Mouse (Mus musculus) thymus, adult 2 months (tissue): ENCODE results near the gene St6galnac3. TPM values are rescaled to one million over a fixed set of nuclear protein-coding genes. Genes with fewer than 3 reads are reported as not detected.
"Not testable (repeated sequence)": the region's sequence is repeated elsewhere in the genome, so short reads cannot be mapped to it uniquely, and the experiment has no call there.

ENCODE experiments used
- DNase-seq: peaks from one replicate; pipeline ENCODE4 v3.0.0; 2021
- H3K27ac ChIP-seq: fragments of 200-500 bp; 2 replicates; pipeline ENCODE4 v1.5.1; 2012; ENCODE audit warnings: low read length, control low read depth; ENCODE audit not compliant: control insufficient read depth, insufficient read depth
- H3K27me3 ChIP-seq: fragments of 200-500 bp; 2 replicates; pipeline ENCODE4 v1.6.1; 2012; ENCODE audit warnings: mild to moderate bottlenecking, low read length, moderate library complexity, mixed read lengths; ENCODE audit not compliant: control insufficient read depth, insufficient read depth
- H3K36me3 ChIP-seq: fragments of 200-500 bp; 2 replicates; pipeline ENCODE4 v1.6.1; 2012; ENCODE audit warnings: mild to moderate bottlenecking, low read length, moderate library complexity; ENCODE audit not compliant: control insufficient read depth, insufficient read depth
- H3K4me1 ChIP-seq: fragments of 200-500 bp; replicated peaks from 2 replicates; pipeline ENCODE4 v1.6.1; 2012; ENCODE audit warnings: low read length; ENCODE audit not compliant: control insufficient read depth, insufficient read depth
- H3K4me3 ChIP-seq: fragments of 200-500 bp; 2 replicates; pipeline ENCODE4 v1.5.1; 2012; ENCODE audit warnings: mild to moderate bottlenecking, low read length, control low read depth, moderate library complexity; ENCODE audit not compliant: control insufficient read depth, insufficient read depth
- CTCF ChIP-seq: fragments of 200-500 bp; IDR thresholded peaks from 2 replicates; pipeline ENCODE4 v1.5.1; 2012; ENCODE audit warnings: mild to moderate bottlenecking, control low read depth, low read length, moderate library complexity, borderline replicate concordance; ENCODE audit not compliant: control insufficient read depth, poor library complexity, insufficient read depth; ENCODE audit errors: extremely low read depth
- POLR2A ChIP-seq: fragments of 200-500 bp; IDR thresholded peaks from 2 replicates; pipeline ENCODE4 v1.6.1; 2012; ENCODE audit warnings: mild to moderate bottlenecking, low read length, control low read depth, moderate library complexity; ENCODE audit not compliant: control insufficient read depth, poor library complexity, insufficient read depth; ENCODE audit errors: extremely low read depth
- WGBS: fragments of 180-500 bp; shearing (Covaris S2); methylation state at CpG from one replicate; pipeline ENCODE4 v1.1.7; 2018; 5-methylcytosine and 5-hydroxymethylcytosine counted together
- polyA plus RNA-seq: library from polyadenylated mRNA; depleted of rRNA; stranded (reverse); fragments of >200 nt; gene quantifications from 2 replicates; pipeline ENCODE4 v1.2.3, GENCODE M21; 2012

The St6galnac3 gene
- polyA plus RNA-seq, 1 experiment = 1.3 TPM

DNA sequence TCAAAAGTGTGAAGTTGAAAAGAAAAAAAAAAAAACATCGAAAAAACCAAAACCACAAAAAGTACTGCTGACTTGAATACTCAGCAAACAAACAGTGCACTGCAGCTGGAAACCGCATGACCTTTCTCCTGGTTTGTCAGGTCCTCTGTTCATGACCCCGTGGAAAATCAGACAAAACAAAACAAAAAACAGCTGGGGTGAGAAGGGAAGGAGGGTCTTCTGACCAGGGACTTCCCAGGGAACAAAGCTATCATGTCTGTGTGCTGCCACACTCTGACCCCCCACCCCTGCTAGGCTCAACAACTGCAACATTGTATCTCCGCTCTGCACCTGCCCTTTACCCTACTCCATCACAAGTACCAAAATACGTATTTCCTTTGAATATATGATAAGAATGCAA, 39.8 kb upstream of the St6galnac3 start:
- H3K36me3 ChIP-seq = no peaks in the 10 kb centered on the region
- H3K4me3 ChIP-seq = no peak overlapping the region
- H3K27me3 ChIP-seq = no peaks in the 10 kb centered on the region
- peak overlapping the region; percentile 33; the same call in 1 of the 2 replicates for H3K27ac ChIP-seq
- peaks cover 20% of the 10 kb centered on the region for H3K4me1 ChIP-seq
- 9% methylated on average over 5 of the region's 5 CpGs for WGBS
- peak; percentile 21 for DNase-seq
- no peak for TF ChIP-seq CTCF
- no peak for TF ChIP-seq POLR2A

GRCm38 (mm10) chr3:153761171-153761570, 36.2 kb upstream of the St6galnac3 start:
- H3K4me3 ChIP-seq = no peak overlapping the region
- H3K27ac ChIP-seq = no peak overlapping the region
- 95% methylated on average over 17 of the region's 17 CpGs for WGBS
- TF ChIP-seq CTCF (no peak), POLR2A (no peak)
- H3K4me1 ChIP-seq = peaks cover 23% of the 10 kb centered on the region
- no peaks in the 10 kb centered on the region for H3K27me3 ChIP-seq
- no peak for DNase-seq
- no peaks in the 10 kb centered on the region for H3K36me3 ChIP-seq

GRCm38 (mm10) chr3:153759269-153759668, 34.3 kb upstream of the St6galnac3 start:
- no peak for DNase-seq
- Histone ChIP-seq H3K27me3 (no peaks in the 10 kb centered on the region), H3K27ac (no peak overlapping the region), H3K4me3 (no peak overlapping the region), H3K36me3 (no peaks in the 10 kb centered on the region), H3K4me1 (peaks cover 15% of the 10 kb centered on the region)
- TF ChIP-seq CTCF = no peak
- no peak for TF ChIP-seq POLR2A

DNA sequence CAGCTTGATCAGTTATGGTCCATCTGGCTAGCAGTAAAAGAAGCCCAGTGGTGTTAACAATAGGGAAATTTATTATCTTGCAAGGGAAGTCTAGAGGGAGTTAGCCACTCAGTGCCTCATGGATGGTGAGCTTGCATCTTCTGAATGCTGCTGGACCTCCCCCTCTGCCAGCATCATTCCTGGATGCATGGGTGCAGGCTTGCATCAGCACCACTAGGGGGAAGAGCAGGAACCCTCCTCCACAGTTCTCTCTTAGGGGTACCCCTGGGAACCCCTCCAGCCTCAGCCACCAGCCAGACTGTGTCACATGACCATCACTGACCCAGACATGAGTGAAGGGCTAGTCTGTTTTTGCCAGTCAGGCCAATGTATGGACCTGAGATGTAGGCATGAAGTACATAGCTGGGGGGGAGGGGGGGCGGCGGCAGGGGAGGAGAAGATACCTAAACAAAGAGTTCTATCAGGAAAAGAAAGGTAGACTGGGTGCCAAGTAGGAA, 31.6 kb upstream of the St6galnac3 start:
- no peak for DNase-seq
- WGBS = 100% methylated on average over 2 of the region's 2 CpGs
- TF ChIP-seq CTCF = 0 out of 2 replicates have a peak, but pooled peaks have one; percentile 36
- no peak for TF ChIP-seq POLR2A
- no peaks in the 10 kb centered on the region for H3K36me3 ChIP-seq
- H3K4me3 ChIP-seq = no peak overlapping the region
- no peak overlapping the region for H3K27ac ChIP-seq
- 0 out of 2 replicates have a peak, but pooled peaks cover 4% of the 10 kb centered on the region for H3K4me1 ChIP-seq
- no peaks in the 10 kb centered on the region for H3K27me3 ChIP-seq

DNA sequence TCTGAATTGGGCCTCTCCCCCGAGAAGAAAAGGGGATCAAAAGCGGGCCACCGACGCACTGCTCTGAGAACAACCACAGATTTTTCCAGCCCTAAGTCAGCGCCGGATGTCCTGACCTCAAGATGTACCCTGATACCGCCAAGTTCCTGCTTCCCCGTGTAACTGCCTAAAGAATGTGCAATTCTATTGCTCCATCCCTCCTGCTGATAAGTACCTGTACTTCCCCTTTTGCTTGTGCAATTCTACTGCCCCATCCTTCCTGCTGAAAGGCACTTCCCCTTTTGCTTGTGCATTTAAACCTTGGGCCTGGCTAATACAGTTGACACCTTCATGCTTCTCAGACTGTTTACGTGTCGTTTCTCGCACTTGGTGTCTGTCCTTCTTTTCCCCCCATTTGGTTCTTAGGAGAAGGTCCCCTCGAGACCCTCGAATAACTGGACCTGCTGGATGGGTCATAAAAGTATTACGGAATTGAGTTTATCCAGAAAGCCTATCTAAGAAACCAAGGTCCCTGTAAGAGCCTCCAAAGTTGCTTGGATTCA, 30.9 kb upstream of the St6galnac3 start:
- WGBS = 42% methylated on average over 14 of the region's 14 CpGs
- not testable (repeated sequence) for H3K27me3 ChIP-seq, H3K27ac ChIP-seq, H3K4me1 ChIP-seq, H3K36me3 ChIP-seq, H3K4me3 ChIP-seq
- DNase-seq = peak; percentile 11

DNA sequence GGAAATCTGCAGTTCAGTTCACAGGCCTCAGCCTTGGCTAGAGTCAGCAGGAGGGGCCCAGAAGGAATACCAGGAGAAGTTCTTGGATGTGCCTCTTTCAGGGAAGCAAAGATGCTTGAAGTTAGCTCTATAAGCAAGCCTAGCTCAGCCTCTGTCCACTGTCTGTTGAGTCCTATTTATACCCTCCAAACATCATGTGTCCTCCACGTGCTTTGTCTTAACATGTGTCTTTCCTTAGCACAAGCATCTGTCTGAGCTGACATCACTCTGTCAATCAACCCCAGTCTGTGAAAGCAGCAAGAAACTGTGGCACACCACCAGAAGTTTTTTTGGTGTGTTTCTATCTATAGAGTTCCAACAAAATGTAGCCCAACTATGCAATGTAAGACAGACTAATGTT, 26.5 kb upstream of the St6galnac3 start:
- no peak overlapping the region for H3K4me3 ChIP-seq
- H3K27ac ChIP-seq = no peak overlapping the region
- WGBS = 76% methylated on average over 1 of the region's 1 CpGs
- H3K36me3 ChIP-seq = no peaks in the 10 kb centered on the region
- 0 out of 2 replicates have a peak, but pooled peaks cover under 1% of the 10 kb centered on the region for H3K4me1 ChIP-seq
- no peaks in the 10 kb centered on the region for H3K27me3 ChIP-seq
- TF ChIP-seq POLR2A = no peak
- TF ChIP-seq CTCF = no peak
- DNase-seq = no peak

DNA sequence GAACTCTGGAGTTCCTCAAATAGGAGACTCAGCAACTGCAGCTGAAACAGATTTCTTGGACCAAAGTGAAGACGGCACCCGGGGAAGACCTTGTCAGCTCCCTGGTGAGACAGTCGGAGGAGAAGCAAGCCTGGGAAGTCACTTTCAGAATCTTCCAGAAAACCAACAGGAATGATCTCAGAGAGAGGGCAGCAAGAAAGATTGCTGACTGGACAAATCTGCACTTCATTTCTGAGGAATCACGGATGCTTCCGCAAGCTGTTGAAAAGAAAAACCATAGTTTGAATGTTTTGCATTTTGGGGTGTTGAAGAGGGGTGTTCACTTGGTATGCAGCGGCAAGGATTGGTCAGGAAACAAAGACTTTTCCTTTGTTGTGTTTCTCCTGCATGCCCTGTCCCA, 24.4 kb upstream of the St6galnac3 start:
- no peak overlapping the region for H3K4me3 ChIP-seq
- H3K36me3 ChIP-seq = no peaks in the 10 kb centered on the region
- H3K4me1 ChIP-seq = 0 out of 2 replicates have a peak, but pooled peaks cover 2% of the 10 kb centered on the region
- no peaks in the 10 kb centered on the region for H3K27me3 ChIP-seq
- WGBS = 98% methylated on average over 6 of the region's 6 CpGs
- no peak overlapping the region for H3K27ac ChIP-seq
- no peak for TF ChIP-seq CTCF
- DNase-seq = no peak
